Mouse (Mus musculus) cerebellum, adult 8-10 months (tissue): Measurements from ENCODE around the gene Topbp1.

Experiments
- DNase-seq: peaks from one replicate; pipeline ENCODE4 v3.0.0; 2022

The Topbp1 gene

GRCm38 (mm10) chr9:103304927-103305326, at the start of gene Topbp1, which contains the start of gene 1300017J02Rik:
TSS of gene Topbp1 (plus strand) at chr9:103305215.
TSS of gene 1300017J02Rik (minus strand) at chr9:103305082.
- DNase-seq = peak; percentile 87

DNA sequence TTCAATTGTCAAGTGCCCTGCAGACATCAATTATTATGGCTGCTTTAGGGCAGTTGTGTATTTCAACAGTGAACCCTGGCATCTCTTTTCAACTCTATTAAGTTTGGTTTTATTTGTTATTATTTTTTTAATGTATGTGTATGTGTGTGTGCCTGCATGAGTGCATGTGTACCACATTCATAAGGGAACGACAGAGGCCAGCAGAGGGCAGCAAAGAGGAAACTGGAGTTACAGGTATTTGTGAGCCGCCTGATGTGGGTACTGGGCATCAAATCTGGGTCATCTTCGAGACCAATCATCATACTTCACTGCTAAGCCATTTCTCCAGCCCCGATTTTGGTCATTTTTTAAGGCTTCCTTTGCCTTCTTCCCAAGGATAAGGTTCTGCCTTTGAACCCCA, 39.2 kb upstream of the Topbp1 start:
- DNase-seq = no peak

DNA sequence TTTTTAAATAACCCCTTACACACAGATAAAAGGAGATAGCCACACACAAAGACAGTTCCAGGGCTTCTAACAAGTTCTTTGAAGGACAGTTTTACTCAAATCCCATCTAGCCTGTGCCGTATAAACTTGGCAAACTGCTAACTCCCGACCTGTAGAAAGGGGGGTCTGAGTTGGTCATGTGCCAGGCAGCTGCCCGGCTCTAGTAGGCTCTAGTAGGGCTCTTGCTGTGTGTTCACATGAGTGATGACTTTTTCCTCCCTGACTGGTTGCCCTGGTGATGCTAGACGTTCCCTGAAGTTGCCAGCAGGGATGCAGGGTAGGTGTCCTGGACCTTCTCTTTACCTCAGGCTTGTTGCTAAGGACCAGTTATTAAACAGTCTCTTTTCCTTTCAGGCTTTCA, 33.9 kb upstream of the Topbp1 start:
- DNase-seq = no peak

GRCm38 (mm10) chr9:103274819-103275218, 30.2 kb upstream of the Topbp1 start:
- no peak for DNase-seq

DNA sequence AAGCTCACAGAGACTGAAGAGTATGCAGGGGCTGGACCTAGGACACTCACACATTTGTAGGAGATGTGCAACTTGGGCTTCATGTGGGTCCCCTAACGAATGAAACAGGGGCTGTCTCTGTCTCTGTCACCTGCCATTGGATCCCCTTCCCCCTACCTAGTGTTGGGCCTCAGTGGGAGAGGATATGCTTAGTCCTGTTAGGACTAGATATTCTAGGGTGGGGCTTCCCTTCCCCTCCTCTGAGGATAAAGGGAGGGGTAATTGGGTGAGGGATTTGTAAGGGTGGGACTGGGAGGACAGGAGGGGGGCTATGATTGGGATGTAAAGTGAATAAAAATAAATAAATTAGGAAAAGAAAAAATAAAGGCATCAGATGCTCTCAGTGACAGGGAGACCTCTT, 29.3 kb upstream of the Topbp1 start:
- DNase-seq = no peak

- DNase-seq = no peak
Measured at GRCm38 (mm10) chr9:103276876-103277275, 28.1 kb upstream of the Topbp1 start.

GRCm38 (mm10) chr9:103286396-103286795, 18.6 kb upstream of the Topbp1 start:
- DNase-seq = no peak

GRCm38 (mm10) chr9:103286901-103287422, 18.1 kb upstream of the Topbp1 start:
- no peak for DNase-seq

DNA sequence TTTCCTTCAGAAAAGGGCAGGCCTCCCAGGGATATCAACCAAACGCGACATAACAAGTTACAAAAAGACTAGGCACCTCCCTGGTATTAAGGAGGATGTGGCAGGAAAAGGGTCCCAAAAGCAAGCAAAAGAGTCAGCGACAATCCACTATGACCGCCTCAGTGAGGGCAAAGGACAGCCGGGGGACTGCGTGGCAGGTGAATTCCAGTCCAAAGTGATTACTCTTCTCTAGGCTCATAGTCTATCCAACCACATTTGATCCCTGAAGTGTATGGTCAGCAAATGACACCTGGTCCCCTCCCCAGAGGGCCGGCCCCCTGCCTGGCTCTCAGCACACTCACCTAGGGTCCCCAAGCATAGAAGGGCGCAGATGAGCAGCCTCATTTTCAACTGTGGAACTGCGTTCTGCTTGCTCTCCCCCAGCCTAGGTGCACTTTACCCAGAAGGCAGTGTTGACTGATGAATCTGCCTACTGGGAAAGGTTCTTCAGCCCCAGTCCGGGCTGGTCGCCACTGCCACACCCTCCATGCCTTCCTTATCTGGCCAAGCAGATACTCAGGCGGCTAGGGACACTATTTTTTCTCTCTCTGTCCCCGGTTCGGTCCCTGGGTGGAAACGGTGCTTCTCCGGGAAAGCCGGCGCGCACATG, 17.1 kb upstream of the Topbp1 start:
- no peak for DNase-seq

DNA sequence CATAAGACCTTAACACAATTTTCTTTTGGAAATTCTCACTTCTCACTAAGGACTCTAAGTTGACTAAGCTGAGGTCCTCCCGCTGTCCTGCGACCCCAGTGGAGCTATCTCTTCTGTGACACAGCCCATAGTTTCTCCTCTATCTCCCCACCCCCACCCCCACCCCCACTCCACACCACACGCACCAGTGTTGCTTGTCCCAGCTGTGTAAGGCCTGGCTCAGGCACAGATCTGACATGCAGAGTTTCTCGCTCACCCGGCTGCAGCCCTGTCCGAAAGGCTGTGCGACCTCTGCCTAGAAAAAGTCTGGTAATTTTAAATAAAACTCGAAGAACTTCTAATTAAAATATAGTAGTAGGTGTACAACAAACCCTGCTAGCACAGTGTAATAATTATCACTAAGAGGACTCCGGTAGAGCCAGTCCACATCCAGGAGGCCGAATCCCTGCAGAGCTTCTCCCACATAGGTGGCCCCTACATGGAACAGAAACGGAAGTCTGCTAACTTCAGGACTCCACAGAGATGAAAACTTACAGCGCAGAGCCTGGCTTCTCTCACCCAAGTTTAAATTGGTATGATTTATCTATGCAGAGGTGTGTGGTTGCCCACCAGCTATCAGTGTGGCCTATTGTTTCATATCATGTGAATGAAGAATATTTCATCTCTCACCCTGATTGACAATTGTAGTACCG, 16.4 kb upstream of the Topbp1 start:
- no peak for DNase-seq

DNA sequence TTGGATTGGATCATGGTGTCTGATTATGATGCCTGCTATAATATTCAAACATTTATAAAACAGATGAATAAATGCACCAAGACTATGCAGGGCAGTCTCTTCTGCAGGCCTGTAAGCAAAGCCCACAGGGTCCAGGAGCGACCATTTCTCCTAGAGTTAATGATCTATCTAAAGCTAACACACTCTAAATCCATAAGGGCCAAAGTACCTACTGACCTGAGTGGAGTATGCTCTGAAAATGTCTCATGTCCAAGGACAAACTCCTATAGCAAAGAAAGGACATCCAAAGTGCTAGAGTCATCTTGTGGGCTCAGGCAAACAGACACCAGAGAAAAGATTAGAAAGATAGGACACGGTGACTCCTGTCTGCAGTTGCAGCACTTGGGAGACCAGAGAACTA, 10.5 kb upstream of the Topbp1 start:
- no peak for DNase-seq

DNA sequence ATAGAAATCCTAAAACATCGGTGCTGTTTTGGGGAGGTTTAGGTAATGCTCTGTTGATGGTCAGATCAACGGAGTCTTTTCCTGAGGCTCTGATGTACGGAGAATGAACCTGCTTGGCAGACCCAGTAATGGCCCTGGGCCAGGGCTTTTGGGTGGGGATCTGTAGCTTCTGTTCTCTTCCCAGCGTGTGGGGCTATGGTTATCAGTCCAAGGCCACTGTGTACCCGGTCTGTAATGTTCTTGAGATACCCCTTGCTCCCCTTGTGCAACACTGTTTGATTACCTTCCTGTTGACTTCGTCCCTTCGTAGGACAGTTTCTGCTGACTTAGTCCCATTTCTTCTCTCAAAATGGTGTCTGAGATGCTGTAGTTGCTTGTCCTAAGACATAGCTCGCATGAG, 3.9 kb upstream of the Topbp1 start:
- no peak for DNase-seq

GRCm38 (mm10) chr9:103302239-103302638, 2.8 kb upstream of the Topbp1 start:
- no peak for DNase-seq

DNA sequence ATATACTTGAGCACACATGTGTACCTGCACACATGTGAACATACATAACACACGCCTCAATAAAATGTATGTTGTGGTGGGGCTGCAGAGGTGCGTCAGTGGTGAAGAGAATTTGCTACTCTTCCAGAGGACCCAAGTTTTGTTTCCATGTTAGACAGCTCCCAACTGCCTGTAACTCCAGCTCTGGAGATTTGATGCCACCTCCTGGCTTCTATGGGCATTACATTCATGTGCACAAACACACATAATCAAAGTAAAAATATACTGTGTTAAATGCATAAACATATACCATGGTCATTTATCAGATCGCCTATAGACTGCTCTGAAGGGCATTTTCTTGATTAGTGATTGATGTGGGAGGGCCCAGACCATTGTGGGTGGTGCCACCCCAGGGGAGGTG, 2.3 kb upstream of the Topbp1 start:
- DNase-seq = peak; percentile 49

GRCm38 (mm10) chr9:103305332-103306041, 472 bp downstream of the Topbp1 start:
- peak; percentile 7 for DNase-seq

- no peak for DNase-seq
Measured at GRCm38 (mm10) chr9:103309832-103310231, 4.8 kb downstream of the Topbp1 start.

GRCm38 (mm10) chr9:103324678-103325077, 19.7 kb downstream of the Topbp1 start:
- no peak for DNase-seq

DNA sequence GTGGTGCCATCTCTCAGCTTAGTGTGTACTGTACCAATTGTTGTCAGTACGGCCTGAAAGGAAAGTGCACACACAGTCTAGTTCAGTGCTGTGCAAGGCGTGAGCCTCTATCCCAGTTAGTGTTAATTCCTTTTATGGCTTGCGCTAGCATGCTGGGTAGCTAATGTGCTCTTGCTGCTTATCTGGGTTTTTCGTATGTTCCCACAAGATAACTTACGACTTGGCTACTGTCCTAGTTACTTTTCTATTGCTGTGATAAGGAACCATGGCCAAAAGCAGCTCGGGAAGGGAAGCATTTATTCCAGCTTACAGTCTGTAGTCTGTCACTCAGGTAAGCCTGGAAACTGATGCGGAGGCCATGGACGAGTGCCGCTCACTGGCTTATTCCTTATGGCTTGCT, 21.4 kb downstream of the Topbp1 start:
- DNase-seq = no peak

- DNase-seq = no peak
Measured at GRCm38 (mm10) chr9:103332663-103333062, 27.6 kb downstream of the Topbp1 start.

DNA sequence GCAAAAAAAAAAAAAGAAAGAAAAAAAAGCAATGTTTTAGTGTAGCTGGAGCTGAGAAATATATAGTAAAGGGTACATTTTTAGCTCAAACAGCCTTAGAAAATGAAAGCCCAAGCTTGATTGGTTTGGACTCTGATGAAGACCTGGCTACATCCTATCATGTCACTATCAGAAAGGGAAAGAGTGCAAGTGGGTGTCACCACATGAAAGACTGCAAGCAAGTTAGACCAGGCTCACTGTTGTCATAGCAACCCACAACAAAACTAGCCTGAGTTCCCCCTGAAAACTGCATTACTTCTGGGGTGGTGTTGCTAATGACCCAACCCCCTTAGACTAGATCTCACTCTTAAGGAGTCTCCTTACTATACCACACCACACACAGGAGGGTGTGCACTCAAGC, 31.9 kb downstream of the Topbp1 start:
- no peak for DNase-seq

- DNase-seq = no peak
Measured at GRCm38 (mm10) chr9:103347045-103347444, 42.0 kb downstream of the Topbp1 start.

DNA sequence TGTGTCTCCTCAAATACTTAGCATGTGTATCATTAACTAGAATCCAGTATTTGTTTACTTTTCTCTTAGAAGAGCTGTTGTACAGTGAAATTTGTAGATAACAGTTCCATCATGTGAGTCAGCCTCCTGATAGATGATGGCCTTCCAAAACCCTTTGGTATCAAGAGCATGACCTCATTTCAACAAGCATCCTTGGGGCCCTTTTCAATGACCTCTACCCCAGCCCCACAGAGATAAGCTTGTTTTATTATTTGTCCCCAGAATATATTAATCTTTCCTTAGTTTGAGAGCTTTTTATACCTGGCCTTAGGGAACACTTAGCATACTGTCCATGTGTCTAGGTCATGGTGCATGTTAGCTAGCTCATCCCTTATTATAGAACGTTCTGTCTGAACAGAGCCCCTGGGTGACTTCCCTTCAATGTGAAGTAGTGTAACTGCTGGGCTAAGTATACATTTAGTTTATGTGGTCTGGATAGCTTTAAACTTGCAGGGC, 43.0 kb downstream of the Topbp1 start:
- DNase-seq = no peak

DNA sequence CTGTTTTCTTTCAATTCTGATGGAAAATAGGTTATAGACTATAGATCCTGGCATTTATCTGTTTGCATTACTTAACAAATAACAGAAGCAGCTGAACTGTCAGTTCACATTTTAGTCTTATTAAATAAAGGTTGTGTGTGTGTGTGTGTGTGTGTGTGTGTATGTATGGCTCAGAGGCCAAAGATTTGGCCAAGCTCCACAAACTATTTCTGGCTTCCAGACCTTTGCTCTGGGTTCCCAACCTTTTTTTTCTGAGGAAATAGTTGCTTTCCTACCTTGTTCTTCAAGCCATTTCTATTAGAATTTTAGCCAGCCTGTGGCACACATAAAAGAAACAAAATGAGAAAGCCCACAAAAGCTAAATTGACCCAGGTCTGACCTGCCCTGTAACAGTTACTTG, 43.8 kb downstream of the Topbp1 start:
- no peak for DNase-seq
